Mouse (Mus musculus) liver, embryonic 16.5 days (tissue): ENCODE data around the gene Ptprj. TPM values are rescaled to one million over a fixed set of nuclear protein-coding genes. Genes with fewer than 3 reads are reported as not detected.
"Not testable (repeated sequence)": the region's sequence is repeated elsewhere in the genome, so short reads cannot be mapped to it uniquely, and the experiment has no call there.

Experiments used
- ATAC-seq: fragments of 200-750 bp; cut with Nextera tagmentation; 2 replicates; pipeline ENCODE4 v1.8.0; 2017; ENCODE audit warnings: low read depth, mild to moderate bottlenecking, moderate number of reproducible peaks, moderate library complexity
- H3K27ac ChIP-seq: fragments of 300-500 bp; sonication (generic); 2 replicates; pipeline ENCODE4 v1.5.1; 2014; ENCODE audit warnings: mild to moderate bottlenecking, low read length
- H3K27me3 ChIP-seq: fragments of 300-500 bp; sonication (generic); 2 replicates; pipeline ENCODE4 v1.6.1; 2014; ENCODE audit warnings: low read depth, low read length, mixed read lengths; ENCODE audit not compliant: control insufficient read depth, insufficient read depth
- H3K36me3 ChIP-seq: fragments of 300-500 bp; sonication (generic); 2 replicates; pipeline ENCODE4 v1.6.1; 2014; ENCODE audit warnings: mild to moderate bottlenecking; ENCODE audit not compliant: control insufficient read depth, insufficient read depth
- H3K4me1 ChIP-seq: fragments of 300-500 bp; sonication (generic); 2 replicates; pipeline ENCODE4 v1.6.1; 2014; ENCODE audit warnings: low read depth, low read length, mixed read lengths; ENCODE audit not compliant: control insufficient read depth
- H3K4me2 ChIP-seq: fragments of 300-500 bp; sonication (generic); 2 replicates; pipeline ENCODE4 v1.6.1; 2014; ENCODE audit warnings: low read depth, low read length, mixed read lengths
- H3K4me3 ChIP-seq: fragments of 300-500 bp; sonication (generic); 2 replicates; pipeline ENCODE4 v1.5.1; 2014; ENCODE audit warnings: low read depth, mild to moderate bottlenecking, low read length
- H3K9ac ChIP-seq: fragments of 300-500 bp; sonication (generic); 2 replicates; pipeline ENCODE4 v1.6.1; 2014; ENCODE audit warnings: low read depth, low read length
- H3K9me3 ChIP-seq: fragments of 300-500 bp; sonication (generic); replicated peaks from 2 replicates; pipeline ENCODE4 v1.6.1; 2016; ENCODE audit warnings: low read length; ENCODE audit not compliant: control insufficient read depth
- WGBS: fragments of 180-500 bp; shearing (Covaris S2); extraction: QIAGEN DNeasy Blood & Tissue Kit; methylation state at CpG from one replicate; pipeline ENCODE4 v1.1.7; 2014; ENCODE audit not compliant: insufficient replicate concordance; 5-methylcytosine and 5-hydroxymethylcytosine counted together
- polyA plus RNA-seq: library from polyadenylated mRNA; unstranded; fragments of >200 nt; fragmentation: Nextera tagmentation; extraction: Ambion mirVana; gene quantifications from 2 replicates; pipeline ENCODE4 v1.2.1, GENCODE M21; 2015

Ptprj gene
- polyA plus RNA-seq, 1 experiment from 2014 or later, result 2.1 TPM

DNA sequence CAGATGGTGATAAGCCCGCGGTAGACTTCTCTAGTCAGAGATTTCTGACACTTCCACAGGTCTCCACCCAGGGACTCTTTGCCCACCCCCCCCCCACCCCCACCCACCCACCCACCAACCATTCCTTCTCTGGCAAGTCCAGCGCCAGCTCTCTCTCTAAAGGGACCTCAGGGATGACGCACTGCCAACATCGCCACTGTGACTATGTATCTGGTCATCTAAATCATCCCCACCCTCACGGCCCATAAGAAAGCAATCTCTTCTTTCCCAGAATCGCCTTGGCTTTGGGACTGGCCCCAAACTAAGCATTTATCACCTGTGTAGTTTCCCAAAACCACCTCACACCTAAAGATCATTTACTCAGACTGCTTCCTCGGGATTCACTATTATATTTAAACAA is 5.9 kb downstream of the Ptprj start:
- Histone ChIP-seq H3K27me3 (no peaks in the 10 kb centered on the region), H3K9me3 (no peaks in the 10 kb centered on the region), H3K4me3 (peak overlapping the region; percentile 45), H3K4me2 (peak overlapping the region; percentile 60), H3K27ac (no peak overlapping the region; the same call in 1 of the 2 replicates), H3K9ac (peak overlapping the region; percentile 38; the same call in 1 of the 2 replicates), H3K36me3 (no peaks in the 10 kb centered on the region), H3K4me1 (peaks cover 49% of the 10 kb centered on the region)
- 26% methylated on average over 8 of the region's 8 CpGs for WGBS
- no peak for ATAC-seq

GRCm38 (mm10) chr2:90573640-90574526 is 6.6 kb downstream of the Ptprj start:
- peak overlapping the region; percentile 38 for H3K9ac ChIP-seq
- H3K4me1 ChIP-seq, result peaks cover 43% of the 10 kb centered on the region
- H3K9me3 ChIP-seq, result no peaks in the 10 kb centered on the region
- H3K36me3 ChIP-seq, result no peaks in the 10 kb centered on the region
- peak overlapping the region; percentile 45 for H3K4me3 ChIP-seq
- ATAC-seq, result peak; percentile 19; the same call in 1 of the 2 replicates
- H3K27me3 ChIP-seq, result no peaks in the 10 kb centered on the region
- H3K27ac ChIP-seq, result peak overlapping the region; percentile 27; the same call in 1 of the 2 replicates
- peak overlapping the region; percentile 60 for H3K4me2 ChIP-seq
- 34% methylated on average over 17 of the region's 17 CpGs for WGBS

DNA sequence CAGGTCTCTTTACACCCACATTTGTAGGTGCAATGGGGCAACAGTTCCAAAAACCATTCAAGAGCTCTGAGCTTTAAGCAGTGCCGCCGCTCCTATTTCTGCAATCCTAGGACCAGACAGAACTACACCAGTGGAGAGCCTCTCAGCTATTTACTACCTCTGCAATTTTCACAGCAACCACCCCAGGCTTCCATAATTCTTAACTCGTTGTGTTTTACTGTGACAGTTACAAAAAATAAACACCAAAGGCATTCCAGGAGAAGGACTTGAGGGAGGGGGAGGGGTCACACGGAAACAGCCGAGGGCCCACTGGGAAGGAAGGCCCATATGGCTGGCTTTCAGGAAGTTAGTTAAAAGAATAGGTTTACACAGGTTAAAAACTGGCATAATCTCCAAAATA is 8.3 kb downstream of the Ptprj start:
- no peak for ATAC-seq
- Histone ChIP-seq H3K36me3 (no peaks in the 10 kb centered on the region), H3K4me1 (peaks cover 38% of the 10 kb centered on the region), H3K4me2 (no peak overlapping the region), H3K27ac (no peak overlapping the region), H3K4me3 (no peak overlapping the region), H3K9me3 (no peaks in the 10 kb centered on the region), H3K9ac (no peak overlapping the region), H3K27me3 (no peaks in the 10 kb centered on the region)
- WGBS, result 50% methylated on average over 5 of the region's 5 CpGs

GRCm38 (mm10) chr2:90571399-90571798 is 9.0 kb downstream of the Ptprj start:
- peaks cover 40% of the 10 kb centered on the region for H3K4me1 ChIP-seq
- H3K9ac ChIP-seq, H3K4me2 ChIP-seq, H3K4me3 ChIP-seq, H3K27me3 ChIP-seq, H3K27ac ChIP-seq, H3K36me3 ChIP-seq, ATAC-seq, H3K9me3 ChIP-seq: not testable (repeated sequence)
- 81% methylated on average over 6 of the region's 6 CpGs for whole genome bisulfite sequencing

GRCm38 (mm10) chr2:90570871-90571270 is 9.6 kb downstream of the Ptprj start:
- 55% methylated on average over 2 of the region's 2 CpGs for WGBS
- peaks cover 41% of the 10 kb centered on the region for H3K4me1 ChIP-seq

DNA sequence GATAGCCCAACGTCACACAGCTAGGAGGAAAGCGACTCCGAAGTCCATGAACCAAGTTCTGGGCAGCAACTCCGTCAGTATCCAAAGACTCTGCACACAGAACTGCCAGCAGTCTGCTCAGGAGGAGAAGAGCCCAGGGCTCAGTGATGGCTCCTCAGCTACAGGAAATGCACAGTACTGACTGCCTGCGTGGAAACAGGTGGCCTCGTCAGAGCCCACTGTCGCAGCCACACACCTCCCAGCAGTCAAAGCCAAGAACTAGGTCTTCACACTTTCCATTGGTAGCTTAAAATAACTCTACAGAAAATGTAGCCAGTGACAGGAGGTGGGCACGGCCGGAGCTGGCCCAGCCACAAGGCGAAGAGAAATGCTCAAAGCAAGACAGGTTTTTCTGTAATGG is 10.2 kb downstream of the Ptprj start:
- peak overlapping the region; percentile 12; the same call in 1 of the 2 replicates for H3K27ac ChIP-seq
- ATAC-seq, result no peak
- no peaks in the 10 kb centered on the region for H3K27me3 ChIP-seq
- no peaks in the 10 kb centered on the region for H3K36me3 ChIP-seq
- no peak overlapping the region for H3K9ac ChIP-seq
- no peak overlapping the region for H3K4me3 ChIP-seq
- WGBS, result 57% methylated on average over 10 of the region's 10 CpGs
- no peaks in the 10 kb centered on the region for H3K9me3 ChIP-seq
- no peak overlapping the region for H3K4me2 ChIP-seq
- peaks cover 41% of the 10 kb centered on the region for H3K4me1 ChIP-seq

More at GRCm38 (mm10) chr2:90570871-90571270, 9.6 kb downstream of the Ptprj start:
- H3K4me3 ChIP-seq, result no peak overlapping the region
- H3K9ac ChIP-seq, result no peak overlapping the region
- no peaks in the 10 kb centered on the region for H3K36me3 ChIP-seq
- H3K9me3 ChIP-seq, result no peaks in the 10 kb centered on the region
- no peak overlapping the region for H3K27ac ChIP-seq
- H3K4me2 ChIP-seq, result no peak overlapping the region
- H3K27me3 ChIP-seq, result no peaks in the 10 kb centered on the region
- no peak for ATAC-seq

- 84% methylated on average over 7 of the region's 7 CpGs for WGBS
- ATAC-seq, result no peak
- Histone ChIP-seq H3K27ac (no peak overlapping the region), H3K36me3 (no peaks in the 10 kb centered on the region), H3K4me2 (no peak overlapping the region), H3K9me3 (no peaks in the 10 kb centered on the region), H3K27me3 (no peaks in the 10 kb centered on the region), H3K4me1 (peaks cover 38% of the 10 kb centered on the region), H3K9ac (no peak overlapping the region), H3K4me3 (no peak overlapping the region)
Measured at GRCm38 (mm10) chr2:90568961-90569481, 11.4 kb downstream of the Ptprj start.

DNA sequence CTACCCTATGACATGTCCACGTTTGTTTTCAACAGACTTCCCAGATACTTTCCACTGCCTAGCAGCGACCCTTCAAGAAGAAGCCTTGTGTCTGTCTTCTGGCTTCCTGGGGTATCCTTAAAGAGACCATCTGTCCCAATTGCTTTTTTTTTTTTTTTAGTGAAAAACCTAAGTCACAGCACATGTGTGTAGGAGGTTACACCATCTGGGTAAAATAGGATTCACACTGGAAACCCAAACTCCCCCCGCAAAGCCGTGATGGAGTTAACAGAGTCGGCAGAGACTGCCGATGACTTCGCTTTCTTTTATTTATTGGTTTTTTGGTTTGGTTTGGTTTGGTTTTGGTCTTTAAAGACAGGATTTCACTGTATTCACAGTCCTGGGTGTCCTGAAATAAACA is 12.4 kb downstream of the Ptprj start:
- no peak for ATAC-seq
- 84% methylated on average over 7 of the region's 7 CpGs for WGBS
- Histone ChIP-seq H3K36me3 (no peaks in the 10 kb centered on the region), H3K4me2 (no peak overlapping the region), H3K27me3 (no peaks in the 10 kb centered on the region), H3K4me3 (no peak overlapping the region), H3K9me3 (no peaks in the 10 kb centered on the region), H3K27ac (no peak overlapping the region), H3K4me1 (peaks cover 38% of the 10 kb centered on the region), H3K9ac (no peak overlapping the region)
